Mouse (Mus musculus) subcutaneous adipose tissue, adult 2 months (tissue): ENCODE data around the gene Zcchc2. TPM values are rescaled to one million over a fixed set of nuclear protein-coding genes. Genes with fewer than 3 reads are reported as not detected.

Source experiments
- polyA plus RNA-seq: library from polyadenylated mRNA; depleted of rRNA; stranded (reverse); fragments of >200 nt; gene quantifications from 2 replicates; pipeline ENCODE4 v1.2.3, GENCODE M21; 2012; ENCODE audit warnings: low replicate concordance; rRNA removed

The Zcchc2 gene
- 15.6 and 28.8 TPM in 2 replicates for polyA plus RNA-seq

DNA sequence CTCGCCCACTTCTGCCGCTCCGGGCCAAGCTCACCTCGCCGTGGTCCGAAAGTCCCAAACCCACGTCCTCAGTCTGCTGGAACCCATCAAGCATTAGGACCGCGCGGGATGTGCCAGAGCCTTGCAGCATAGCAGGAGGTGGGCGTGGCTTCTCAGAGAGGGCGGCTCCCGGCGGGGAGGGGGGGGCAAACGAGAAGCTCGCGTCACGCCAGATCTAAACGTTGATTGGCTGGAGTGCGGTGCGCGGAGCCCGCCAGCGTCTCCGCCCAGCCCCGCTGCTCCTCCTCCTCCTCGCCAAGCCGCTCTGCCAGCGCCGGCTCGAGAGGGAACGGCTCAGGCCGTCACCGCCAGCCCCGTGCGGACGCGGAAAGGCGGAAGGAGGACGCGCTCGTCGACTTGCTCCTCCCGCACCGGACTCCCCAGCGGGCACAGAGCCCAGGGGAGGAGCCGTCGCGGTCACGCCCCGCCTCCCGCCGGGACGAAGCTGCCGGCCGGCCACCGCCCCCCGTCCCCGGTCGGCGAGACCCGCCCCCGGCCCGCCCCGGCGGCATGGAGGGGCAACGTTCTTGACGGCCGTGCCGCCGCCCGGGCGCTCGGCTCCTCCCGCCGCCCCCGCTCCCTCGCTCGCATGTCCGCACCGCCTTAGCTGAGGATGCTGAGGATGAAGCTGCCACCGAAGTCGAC, at the start of gene Zcchc2:
Gene Zcchc2 (plus strand): TSS at position 269 of the 684 bp plus-strand sequence.

Other genes starting within 250 kb of the Zcchc2 start
- gene Tnfrsf11a, start 209.7 kb upstream of the Zcchc2 start, polyA plus RNA-seq: 2.9 and 7.6 TPM in 2 replicates
- 11.5 and 11.6 TPM in 2 replicates for gene Phlpp1, start 181.3 kb downstream of the Zcchc2 start, polyA plus RNA-seq